Mouse (Mus musculus): ENCODE results near the gene Cnot1. TPM values are rescaled to one million over a fixed set of nuclear protein-coding genes. Genes with fewer than 3 reads are reported as not detected.

Cnot1 gene
- polyA plus RNA-seq, 1 experiment from 2014 or later: 113 TPM

- no peak for ATAC-seq (ENCODE audit: insufficient number of reproducible peaks, insufficient read depth, low FRiP score, low read depth)
- H3K4me2 ChIP-seq (replicated peaks; ENCODE audit: low read depth, low read length): no peak overlapping the region
- 88% methylated on average over 4 of the region's 4 CpGs for WGBS
- no peaks in the 10 kb centered on the region for H3K9me3 ChIP-seq (ENCODE audit: control insufficient read depth, low read depth, low read length)
- H3K9ac ChIP-seq (replicated peaks; ENCODE audit: low read depth, low read length): no peak overlapping the region
- no peaks in the 10 kb centered on the region for H3K36me3 ChIP-seq (ENCODE audit: control insufficient read depth, insufficient read depth, low read length)
- H3K27ac ChIP-seq (ENCODE audit: low read length): no peak overlapping the region
- peaks cover 11% of the 10 kb centered on the region for H3K4me1 ChIP-seq (ENCODE audit: control insufficient read depth, insufficient read depth, low read length)
- H3K4me3 ChIP-seq (ENCODE audit: low read depth, low read length): no peak overlapping the region
- H3K27me3 ChIP-seq (ENCODE audit: control insufficient read depth, insufficient read depth, low read length): no peaks in the 10 kb centered on the region
Measured at GRCm38 (mm10) chr8:95808631-95809030, 1.4 kb upstream of the Cnot1 start.

GRCm38 (mm10) chr8:95807861-95808260, 597 bp upstream of the Cnot1 start:
- H3K4me1 ChIP-seq (ENCODE audit: control insufficient read depth, insufficient read depth, low read length): peaks cover 11% of the 10 kb centered on the region
- H3K27me3 ChIP-seq (ENCODE audit: control insufficient read depth, insufficient read depth, low read length): no peaks in the 10 kb centered on the region
- peak; percentile 91 for ATAC-seq (ENCODE audit: insufficient number of reproducible peaks, insufficient read depth, low FRiP score, low read depth)
- peak overlapping the region; percentile 97 for H3K27ac ChIP-seq (ENCODE audit: low read length)
- peak overlapping the region; percentile 45 for H3K9ac ChIP-seq (replicated peaks; ENCODE audit: low read depth, low read length)
- H3K4me3 ChIP-seq (ENCODE audit: low read depth, low read length): peak overlapping the region; percentile 98
- no peaks in the 10 kb centered on the region for H3K9me3 ChIP-seq (ENCODE audit: control insufficient read depth, low read depth, low read length)
- peak overlapping the region; percentile 55 for H3K4me2 ChIP-seq (replicated peaks; ENCODE audit: low read depth, low read length)
- H3K36me3 ChIP-seq (ENCODE audit: control insufficient read depth, insufficient read depth, low read length): no peaks in the 10 kb centered on the region
- under 1% methylated on average over 20 of the region's 20 CpGs for WGBS

DNA sequence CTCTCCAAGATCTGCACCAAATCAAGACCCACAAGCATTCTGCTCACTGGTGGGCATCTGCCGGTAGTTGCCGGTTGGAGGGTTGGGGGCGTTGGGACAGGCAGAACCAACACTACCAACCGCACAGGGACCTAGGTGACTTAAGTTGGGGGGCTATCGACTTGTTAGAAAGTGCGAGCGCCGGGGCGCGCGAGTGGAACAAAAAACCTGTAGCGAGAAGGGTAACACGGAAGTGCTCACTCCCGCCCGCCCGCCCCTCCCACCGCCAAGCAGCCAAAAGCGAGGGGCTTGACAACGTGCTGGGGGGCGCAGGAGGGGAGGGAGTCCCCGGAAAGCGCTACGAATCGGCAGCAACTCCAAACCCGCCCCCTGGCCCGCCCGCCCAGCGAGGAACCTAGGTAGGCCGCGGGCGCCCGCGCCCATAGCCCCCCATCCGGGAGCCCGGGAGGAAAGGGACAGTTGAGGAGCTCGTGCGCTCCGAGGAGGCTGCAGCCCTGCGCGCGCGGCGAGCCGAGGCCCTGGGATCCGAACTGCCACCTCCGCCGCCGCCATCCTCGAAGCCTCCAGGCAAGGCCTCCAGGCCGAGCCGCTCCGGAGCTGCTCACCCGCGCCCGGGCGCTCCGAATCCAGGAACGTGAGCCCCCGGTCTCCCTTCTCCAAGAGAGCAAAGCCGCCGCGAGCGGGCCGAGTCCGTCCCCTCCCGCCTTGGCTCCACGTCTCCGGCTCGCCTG, 638 bp downstream of the Cnot1 start:
- Histone ChIP-seq H3K9me3 (ENCODE audit: control insufficient read depth, low read depth, low read length) (no peaks in the 10 kb centered on the region), H3K27me3 (ENCODE audit: control insufficient read depth, insufficient read depth, low read length) (no peaks in the 10 kb centered on the region), H3K27ac (ENCODE audit: low read length) (peak overlapping the region; percentile 96), H3K4me2 (replicated peaks; ENCODE audit: low read depth, low read length) (peak overlapping the region; percentile 71), H3K4me1 (ENCODE audit: control insufficient read depth, insufficient read depth, low read length) (peaks cover 11% of the 10 kb centered on the region), H3K4me3 (ENCODE audit: low read depth, low read length) (peak overlapping the region; percentile 98), H3K9ac (replicated peaks; ENCODE audit: low read depth, low read length) (peak overlapping the region; percentile 98), H3K36me3 (ENCODE audit: control insufficient read depth, insufficient read depth, low read length) (peaks cover 4% of the 10 kb centered on the region; the same call in 1 of the 2 replicates)
- WGBS: under 1% methylated on average over 58 of the region's 69 CpGs
- ATAC-seq (ENCODE audit: insufficient number of reproducible peaks, insufficient read depth, low FRiP score, low read depth): no peak

- peak overlapping the region; percentile 71 for H3K4me2 ChIP-seq (replicated peaks; ENCODE audit: low read depth, low read length)
- H3K9me3 ChIP-seq (ENCODE audit: control insufficient read depth, low read depth, low read length): no peaks in the 10 kb centered on the region
- no peaks in the 10 kb centered on the region for H3K27me3 ChIP-seq (ENCODE audit: control insufficient read depth, insufficient read depth, low read length)
- H3K4me3 ChIP-seq (ENCODE audit: low read depth, low read length): peak overlapping the region; percentile 98
- no peak overlapping the region for H3K27ac ChIP-seq (ENCODE audit: low read length)
- peaks cover 7% of the 10 kb centered on the region; the same call in 1 of the 2 replicates for H3K36me3 ChIP-seq (ENCODE audit: control insufficient read depth, insufficient read depth, low read length)
- peak overlapping the region; percentile 98; the same call in 1 of the 2 replicates for H3K9ac ChIP-seq (replicated peaks; ENCODE audit: low read depth, low read length)
- H3K4me1 ChIP-seq (ENCODE audit: control insufficient read depth, insufficient read depth, low read length): peaks cover 11% of the 10 kb centered on the region
- no peak for ATAC-seq (ENCODE audit: insufficient number of reproducible peaks, insufficient read depth, low FRiP score, low read depth)
- 46% methylated on average over 2 of the region's 2 CpGs for WGBS
Measured at GRCm38 (mm10) chr8:95805482-95805881, 1.8 kb downstream of the Cnot1 start.

DNA sequence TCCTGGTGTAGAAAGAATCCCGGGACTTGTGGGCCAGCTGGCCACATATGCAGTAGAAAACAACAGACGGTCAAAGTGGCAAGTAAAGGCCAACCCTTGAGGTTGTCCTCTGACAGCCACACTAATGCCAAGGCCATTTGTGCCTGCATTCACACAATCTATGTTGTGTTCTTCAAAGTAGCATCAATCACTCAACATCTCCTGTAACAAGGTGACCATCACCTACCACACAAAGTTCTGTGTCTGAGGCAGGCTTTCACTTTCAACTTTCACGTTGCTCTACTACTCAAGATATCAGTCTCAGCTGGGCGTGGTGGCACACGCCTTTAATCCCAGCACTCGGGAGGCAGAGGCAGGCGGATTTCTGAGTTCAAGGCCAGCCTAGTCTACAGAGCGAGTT, 5.0 kb downstream of the Cnot1 start:
- WGBS: 82% methylated on average over 8 of the region's 8 CpGs
- H3K4me3 ChIP-seq (ENCODE audit: low read depth, low read length): no peak overlapping the region
- peaks cover 11% of the 10 kb centered on the region for H3K4me1 ChIP-seq (ENCODE audit: control insufficient read depth, insufficient read depth, low read length)
- H3K27me3 ChIP-seq (ENCODE audit: control insufficient read depth, insufficient read depth, low read length): no peaks in the 10 kb centered on the region
- ATAC-seq (ENCODE audit: insufficient number of reproducible peaks, insufficient read depth, low FRiP score, low read depth): no peak
- H3K36me3 ChIP-seq (ENCODE audit: control insufficient read depth, insufficient read depth, low read length): peaks cover 7% of the 10 kb centered on the region; the same call in 1 of the 2 replicates
- H3K4me2 ChIP-seq (replicated peaks; ENCODE audit: low read depth, low read length): no peak overlapping the region
- no peak overlapping the region for H3K9ac ChIP-seq (replicated peaks; ENCODE audit: low read depth, low read length)
- H3K9me3 ChIP-seq (ENCODE audit: control insufficient read depth, low read depth, low read length): no peaks in the 10 kb centered on the region
- H3K27ac ChIP-seq (ENCODE audit: low read length): no peak overlapping the region

DNA sequence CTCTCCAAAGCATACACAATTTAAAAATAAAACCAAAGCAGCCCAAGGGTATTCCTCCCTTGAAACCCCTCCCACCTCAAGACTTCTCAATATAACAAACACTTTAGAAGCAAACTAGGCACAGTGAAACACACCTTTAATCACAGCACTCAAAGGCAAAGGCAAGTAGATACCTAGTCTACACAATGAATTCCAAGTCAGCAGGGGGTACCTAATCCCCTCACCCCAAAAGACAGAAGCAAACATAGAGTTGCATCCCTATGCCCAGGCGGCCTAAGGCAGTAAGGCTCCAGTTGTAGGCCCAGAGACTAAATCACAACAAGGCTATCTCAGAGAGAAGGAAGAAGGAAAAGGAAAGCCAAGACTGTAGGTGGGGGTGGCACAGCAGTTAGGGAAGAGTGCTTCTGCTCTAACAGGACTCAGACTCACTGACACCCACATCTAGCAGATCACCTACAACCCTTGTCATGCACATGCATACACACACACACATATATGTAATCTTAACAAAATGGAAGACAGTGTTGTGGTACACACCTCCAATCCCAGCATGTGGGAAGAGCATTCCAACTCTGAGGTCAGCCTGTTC, 5.7 kb downstream of the Cnot1 start:
- H3K36me3 ChIP-seq (ENCODE audit: control insufficient read depth, insufficient read depth, low read length): peaks cover 7% of the 10 kb centered on the region; the same call in 1 of the 2 replicates

DNA sequence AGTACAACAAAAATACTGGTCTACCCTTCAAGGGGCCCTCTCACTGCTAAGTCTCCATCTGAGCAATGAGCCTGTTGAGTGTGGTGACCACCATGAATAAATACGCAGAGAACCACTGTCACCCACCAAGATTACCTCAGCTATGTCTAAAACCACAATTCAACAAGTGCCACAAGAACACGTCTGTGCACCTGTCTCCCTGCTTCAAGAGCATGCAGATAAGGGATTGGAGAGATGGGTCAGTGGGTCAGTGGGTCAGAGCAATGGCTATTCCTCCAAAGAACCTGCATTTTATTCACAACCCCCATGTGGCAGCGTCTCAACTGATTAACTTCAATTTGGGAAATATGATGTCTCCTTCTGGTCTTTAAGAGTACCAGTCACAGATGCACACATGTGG, 6.9 kb downstream of the Cnot1 start:
- no peak overlapping the region for H3K4me3 ChIP-seq (ENCODE audit: low read depth, low read length)
- H3K36me3 ChIP-seq (ENCODE audit: control insufficient read depth, insufficient read depth, low read length): peaks cover 7% of the 10 kb centered on the region; the same call in 1 of the 2 replicates

More for the DNA sequence above, 5.7 kb downstream of the Cnot1 start:
- no peak overlapping the region for H3K4me3 ChIP-seq (ENCODE audit: low read depth, low read length)
- WGBS: 88% methylated on average over 1 of the region's 1 CpGs
- H3K27me3 ChIP-seq (ENCODE audit: control insufficient read depth, insufficient read depth, low read length): no peaks in the 10 kb centered on the region
- H3K4me1 ChIP-seq (ENCODE audit: control insufficient read depth, insufficient read depth, low read length): peaks cover 11% of the 10 kb centered on the region
- no peaks in the 10 kb centered on the region for H3K9me3 ChIP-seq (ENCODE audit: control insufficient read depth, low read depth, low read length)
- no peak for ATAC-seq (ENCODE audit: insufficient number of reproducible peaks, insufficient read depth, low FRiP score, low read depth)
- H3K4me2 ChIP-seq (replicated peaks; ENCODE audit: low read depth, low read length): no peak overlapping the region
- no peak overlapping the region for H3K9ac ChIP-seq (replicated peaks; ENCODE audit: low read depth, low read length)
- H3K27ac ChIP-seq (ENCODE audit: low read length): no peak overlapping the region

DNA sequence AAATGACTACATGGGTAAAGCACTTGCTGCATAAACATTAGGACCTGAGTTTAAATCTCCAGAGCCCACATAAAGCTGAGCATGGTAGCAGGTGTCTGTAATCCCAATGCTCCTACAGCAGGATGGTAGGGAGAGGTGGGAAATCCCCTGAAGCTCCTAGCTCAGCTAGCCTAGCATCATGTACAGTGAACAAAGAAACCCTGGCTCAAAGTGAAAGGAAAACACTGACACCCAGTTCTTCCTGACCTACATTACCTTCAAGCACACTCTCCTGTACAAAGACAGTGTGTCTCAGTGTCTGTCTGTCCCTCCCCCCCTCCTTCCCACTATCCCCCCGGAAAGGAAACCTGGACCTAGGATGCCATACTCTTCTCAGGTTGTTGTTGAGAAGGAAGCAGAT, 7.4 kb downstream of the Cnot1 start:
- no peaks in the 10 kb centered on the region for H3K27me3 ChIP-seq (ENCODE audit: control insufficient read depth, insufficient read depth, low read length)
- no peak overlapping the region for H3K4me2 ChIP-seq (replicated peaks; ENCODE audit: low read depth, low read length)
- peaks cover 7% of the 10 kb centered on the region; the same call in 1 of the 2 replicates for H3K36me3 ChIP-seq (ENCODE audit: control insufficient read depth, insufficient read depth, low read length)
- no peak overlapping the region for H3K4me3 ChIP-seq (ENCODE audit: low read depth, low read length)
- 95% methylated on average over 1 of the region's 1 CpGs for WGBS
- no peak overlapping the region for H3K9ac ChIP-seq (replicated peaks; ENCODE audit: low read depth, low read length)
- H3K27ac ChIP-seq (ENCODE audit: low read length): no peak overlapping the region
- ATAC-seq (ENCODE audit: insufficient number of reproducible peaks, insufficient read depth, low FRiP score, low read depth): no peak
- H3K4me1 ChIP-seq (ENCODE audit: control insufficient read depth, insufficient read depth, low read length): no peaks in the 10 kb centered on the region
- H3K9me3 ChIP-seq (ENCODE audit: control insufficient read depth, low read depth, low read length): no peaks in the 10 kb centered on the region

More for the DNA sequence above, 6.9 kb downstream of the Cnot1 start:
- WGBS: 85% methylated on average over 3 of the region's 3 CpGs
- Histone ChIP-seq H3K27me3 (ENCODE audit: control insufficient read depth, insufficient read depth, low read length) (no peaks in the 10 kb centered on the region), H3K4me1 (ENCODE audit: control insufficient read depth, insufficient read depth, low read length) (peaks cover 4% of the 10 kb centered on the region; the same call in 1 of the 2 replicates), H3K9ac (replicated peaks; ENCODE audit: low read depth, low read length) (no peak overlapping the region), H3K27ac (ENCODE audit: low read length) (no peak overlapping the region), H3K9me3 (ENCODE audit: control insufficient read depth, low read depth, low read length) (no peaks in the 10 kb centered on the region), H3K4me2 (replicated peaks; ENCODE audit: low read depth, low read length) (no peak overlapping the region)
- no peak for ATAC-seq (ENCODE audit: insufficient number of reproducible peaks, insufficient read depth, low FRiP score, low read depth)

Measured in stomach, embryonic 14.5 days (tissue).